Mouse (Mus musculus) lung, postnatal 0 days (tissue): ENCODE data around the gene Tbc1d16.

ENCODE experiments used
- CTCF ChIP-seq: IDR thresholded peaks from 2 replicates; pipeline ENCODE4 v1.5.1; 2016; ENCODE audit warnings: antibody characterized with exemption, mild to moderate bottlenecking
- EP300 ChIP-seq: IDR thresholded peaks from 2 replicates; pipeline ENCODE4 v1.6.1; 2016; ENCODE audit warnings: antibody characterized with exemption, mild to moderate bottlenecking, control low read depth

- TF ChIP-seq EP300, result no peak
- TF ChIP-seq CTCF, result no peak
Measured at GRCm38 (mm10) chr11:119225634-119226033, 2.7 kb downstream of the Tbc1d16 start.
